Mouse (Mus musculus): ENCODE measurements around the gene Adap2. TPM values are rescaled to one million over a fixed set of nuclear protein-coding genes. Genes with fewer than 3 reads are reported as not detected.
A peak's percentile ranks its signal among the peaks of the same experiment; 100 is the strongest.

The Adap2 gene
- polyA plus RNA-seq, 1 experiment from 2014 or later, result 3.2 TPM

DNA sequence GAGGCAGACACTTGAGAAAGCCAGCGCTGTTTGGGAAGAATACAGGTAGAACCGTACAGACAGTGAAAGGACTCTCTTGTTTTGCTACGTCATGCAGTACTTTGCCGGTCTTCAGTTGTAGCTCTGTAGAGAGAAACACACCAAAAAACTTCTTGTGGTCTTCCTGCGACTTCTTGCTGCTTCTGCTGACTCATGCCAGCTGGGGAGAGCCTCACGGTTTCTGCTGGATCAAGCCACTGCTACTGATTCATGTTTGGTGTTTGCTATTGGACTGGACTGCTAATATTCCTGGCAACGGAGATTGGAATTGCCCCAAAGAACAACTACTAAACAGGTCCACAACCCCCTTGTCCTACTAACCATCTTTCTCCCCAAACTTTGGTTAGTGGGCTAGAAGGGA is 42.4 kb downstream of the Adap2 start:
- H3K4me3 ChIP-seq (replicated peaks; ENCODE audit: low read depth, low read length), result no peak overlapping the region
- H3K4me2 ChIP-seq (ENCODE audit: low read length), result no peak overlapping the region
- no peak overlapping the region for H3K9ac ChIP-seq (replicated peaks; ENCODE audit: low read length)
- no peak overlapping the region for H3K27ac ChIP-seq (replicated peaks; ENCODE audit: low read depth, low read length)
- 90% methylated on average over 7 of the region's 7 CpGs for WGBS
- DNase-seq (no peak), ATAC-seq (ENCODE audit: low FRiP score, low TSS enrichment) (no peak)
- no peaks in the 10 kb centered on the region for H3K36me3 ChIP-seq (ENCODE audit: control insufficient read depth, insufficient read depth, low read length)
- H3K9me3 ChIP-seq (ENCODE audit: control insufficient read depth, low read length), result no peaks in the 10 kb centered on the region
- H3K27me3 ChIP-seq (ENCODE audit: control insufficient read depth, insufficient read depth, low read length), result no peaks in the 10 kb centered on the region
- no peaks in the 10 kb centered on the region for H3K4me1 ChIP-seq (ENCODE audit: control insufficient read depth, insufficient read depth, low read length)

GRCm38 (mm10) chr11:80199316-80199715 is 45.4 kb downstream of the Adap2 start:
- no peaks in the 10 kb centered on the region for H3K36me3 ChIP-seq (ENCODE audit: control insufficient read depth, insufficient read depth, low read length)
- H3K9ac ChIP-seq (replicated peaks; ENCODE audit: low read length), result no peak overlapping the region
- H3K4me1 ChIP-seq (ENCODE audit: control insufficient read depth, insufficient read depth, low read length), result no peaks in the 10 kb centered on the region
- no peak for DNase-seq
- no peak overlapping the region for H3K4me2 ChIP-seq (ENCODE audit: low read length)
- H3K27ac ChIP-seq (replicated peaks; ENCODE audit: low read depth, low read length), result no peak overlapping the region
- no peaks in the 10 kb centered on the region for H3K27me3 ChIP-seq (ENCODE audit: control insufficient read depth, insufficient read depth, low read length)
- no peak overlapping the region for H3K4me3 ChIP-seq (replicated peaks; ENCODE audit: low read depth, low read length)
- no peaks in the 10 kb centered on the region for H3K9me3 ChIP-seq (ENCODE audit: control insufficient read depth, low read length)
- WGBS, result 94% methylated on average over 3 of the region's 3 CpGs
- ATAC-seq (ENCODE audit: low FRiP score, low TSS enrichment), result no peak

DNA sequence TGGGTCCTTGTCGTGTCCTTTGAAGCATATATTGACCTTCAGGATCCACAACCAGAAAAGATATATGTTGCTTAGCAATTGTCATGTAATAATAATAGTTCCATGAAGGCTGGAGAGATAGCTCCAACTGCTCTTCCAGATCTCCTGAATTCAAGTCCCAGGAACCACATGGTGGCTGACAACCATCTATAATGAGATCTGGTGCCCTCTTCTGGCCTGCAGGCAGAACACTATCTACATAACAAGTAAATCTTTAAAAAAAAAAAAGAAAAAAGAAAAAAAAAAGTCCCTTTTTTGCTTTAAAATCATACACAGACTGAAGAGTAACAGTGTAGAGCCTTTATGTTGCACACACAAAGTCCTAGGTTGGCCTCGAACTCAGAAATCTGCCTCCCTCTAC is 45.9 kb downstream of the Adap2 start:
- Histone ChIP-seq H3K4me2 (ENCODE audit: low read length) (no peak overlapping the region), H3K27ac (replicated peaks; ENCODE audit: low read depth, low read length) (no peak overlapping the region), H3K36me3 (ENCODE audit: control insufficient read depth, insufficient read depth, low read length) (no peaks in the 10 kb centered on the region), H3K4me1 (ENCODE audit: control insufficient read depth, insufficient read depth, low read length) (no peaks in the 10 kb centered on the region), H3K27me3 (ENCODE audit: control insufficient read depth, insufficient read depth, low read length) (no peaks in the 10 kb centered on the region), H3K9ac (replicated peaks; ENCODE audit: low read length) (no peak overlapping the region), H3K9me3 (ENCODE audit: control insufficient read depth, low read length) (no peaks in the 10 kb centered on the region), H3K4me3 (replicated peaks; ENCODE audit: low read depth, low read length) (no peak overlapping the region)
- 96% methylated on average over 2 of the region's 2 CpGs for WGBS
- no peak for ATAC-seq (ENCODE audit: low FRiP score, low TSS enrichment)
- no peak for DNase-seq

DNA sequence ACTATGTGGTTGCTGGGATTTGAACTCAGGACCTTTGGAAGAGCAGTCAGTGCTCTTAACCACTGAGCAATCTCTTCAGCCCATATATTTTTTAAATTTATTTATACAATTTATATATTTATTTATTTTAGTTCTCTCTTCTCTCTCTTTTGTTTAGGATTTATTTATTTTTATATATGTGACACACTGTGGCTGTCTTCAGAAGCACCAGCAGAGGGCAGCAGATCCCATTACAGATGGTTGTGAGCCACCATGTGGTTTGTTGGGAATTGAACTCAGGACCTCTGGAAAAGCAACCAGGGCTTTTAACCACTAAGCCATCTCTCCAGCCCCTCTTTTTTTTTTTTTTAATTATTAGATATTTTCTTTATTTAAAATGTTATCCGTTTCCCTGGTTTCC is 46.4 kb downstream of the Adap2 start:
- Histone ChIP-seq H3K27me3 (ENCODE audit: control insufficient read depth, insufficient read depth, low read length) (no peaks in the 10 kb centered on the region), H3K27ac (replicated peaks; ENCODE audit: low read depth, low read length) (no peak overlapping the region), H3K9me3 (ENCODE audit: control insufficient read depth, low read length) (no peaks in the 10 kb centered on the region), H3K36me3 (ENCODE audit: control insufficient read depth, insufficient read depth, low read length) (no peaks in the 10 kb centered on the region), H3K4me1 (ENCODE audit: control insufficient read depth, insufficient read depth, low read length) (no peaks in the 10 kb centered on the region), H3K4me3 (replicated peaks; ENCODE audit: low read depth, low read length) (no peak overlapping the region), H3K4me2 (ENCODE audit: low read length) (no peak overlapping the region), H3K9ac (replicated peaks; ENCODE audit: low read length) (no peak overlapping the region)
- ATAC-seq (ENCODE audit: low FRiP score, low TSS enrichment) (no peak), DNase-seq (peak; percentile 16)
- 78% methylated on average over 1 of the region's 1 CpGs for WGBS

GRCm38 (mm10) chr11:80202296-80202695 is 48.4 kb downstream of the Adap2 start:
- ATAC-seq (ENCODE audit: low FRiP score, low TSS enrichment) (no peak), DNase-seq (no peak)
- Histone ChIP-seq H3K27me3 (ENCODE audit: control insufficient read depth, insufficient read depth, low read length) (no peaks in the 10 kb centered on the region), H3K4me3 (replicated peaks; ENCODE audit: low read depth, low read length) (no peak overlapping the region), H3K4me2 (ENCODE audit: low read length) (no peak overlapping the region), H3K36me3 (ENCODE audit: control insufficient read depth, insufficient read depth, low read length) (no peaks in the 10 kb centered on the region), H3K9ac (replicated peaks; ENCODE audit: low read length) (no peak overlapping the region), H3K9me3 (ENCODE audit: control insufficient read depth, low read length) (no peaks in the 10 kb centered on the region), H3K4me1 (ENCODE audit: control insufficient read depth, insufficient read depth, low read length) (no peaks in the 10 kb centered on the region), H3K27ac (replicated peaks; ENCODE audit: low read depth, low read length) (no peak overlapping the region)
- 83% methylated on average over 6 of the region's 6 CpGs for WGBS

DNA sequence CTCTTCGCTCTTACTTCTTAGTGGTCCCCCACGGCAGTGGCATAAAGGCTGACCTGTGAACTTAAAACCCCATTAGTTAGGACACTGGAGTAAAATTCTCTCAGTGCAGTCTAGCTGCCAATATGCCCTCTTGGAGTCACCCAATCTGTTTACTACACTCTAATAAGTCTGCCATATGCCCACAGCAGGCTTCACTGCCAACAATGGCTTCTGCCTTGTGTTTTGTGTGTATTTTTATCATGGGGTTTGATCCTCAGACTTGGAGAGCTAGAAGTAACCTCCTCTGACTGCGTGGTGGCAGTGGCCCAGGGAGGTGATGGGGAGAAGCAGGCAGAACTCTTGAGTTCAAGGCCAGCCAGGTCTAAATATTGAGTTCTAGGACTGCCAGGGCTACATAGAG is 50.1 kb downstream of the Adap2 start:
- 81% methylated on average over 3 of the region's 3 CpGs for WGBS
- Histone ChIP-seq H3K27ac (replicated peaks; ENCODE audit: low read depth, low read length) (no peak overlapping the region), H3K4me2 (ENCODE audit: low read length) (no peak overlapping the region), H3K27me3 (ENCODE audit: control insufficient read depth, insufficient read depth, low read length) (no peaks in the 10 kb centered on the region), H3K4me3 (replicated peaks; ENCODE audit: low read depth, low read length) (no peak overlapping the region), H3K9me3 (ENCODE audit: control insufficient read depth, low read length) (no peaks in the 10 kb centered on the region), H3K9ac (replicated peaks; ENCODE audit: low read length) (no peak overlapping the region), H3K4me1 (ENCODE audit: control insufficient read depth, insufficient read depth, low read length) (no peaks in the 10 kb centered on the region), H3K36me3 (ENCODE audit: control insufficient read depth, insufficient read depth, low read length) (no peaks in the 10 kb centered on the region)
- DNase-seq (no peak), ATAC-seq (ENCODE audit: low FRiP score, low TSS enrichment) (no peak)

GRCm38 (mm10) chr11:80204941-80205340 is 51.0 kb downstream of the Adap2 start:
- Histone ChIP-seq H3K4me2 (ENCODE audit: low read length) (no peak overlapping the region), H3K36me3 (ENCODE audit: control insufficient read depth, insufficient read depth, low read length) (no peaks in the 10 kb centered on the region), H3K27me3 (ENCODE audit: control insufficient read depth, insufficient read depth, low read length) (no peaks in the 10 kb centered on the region), H3K27ac (replicated peaks; ENCODE audit: low read depth, low read length) (no peak overlapping the region), H3K9me3 (ENCODE audit: control insufficient read depth, low read length) (no peaks in the 10 kb centered on the region), H3K4me1 (ENCODE audit: control insufficient read depth, insufficient read depth, low read length) (peaks cover 2% of the 10 kb centered on the region), H3K4me3 (replicated peaks; ENCODE audit: low read depth, low read length) (no peak overlapping the region), H3K9ac (replicated peaks; ENCODE audit: low read length) (no peak overlapping the region)
- DNase-seq (no peak), ATAC-seq (ENCODE audit: low FRiP score, low TSS enrichment) (no peak)
- 59% methylated on average over 5 of the region's 5 CpGs for WGBS

DNA sequence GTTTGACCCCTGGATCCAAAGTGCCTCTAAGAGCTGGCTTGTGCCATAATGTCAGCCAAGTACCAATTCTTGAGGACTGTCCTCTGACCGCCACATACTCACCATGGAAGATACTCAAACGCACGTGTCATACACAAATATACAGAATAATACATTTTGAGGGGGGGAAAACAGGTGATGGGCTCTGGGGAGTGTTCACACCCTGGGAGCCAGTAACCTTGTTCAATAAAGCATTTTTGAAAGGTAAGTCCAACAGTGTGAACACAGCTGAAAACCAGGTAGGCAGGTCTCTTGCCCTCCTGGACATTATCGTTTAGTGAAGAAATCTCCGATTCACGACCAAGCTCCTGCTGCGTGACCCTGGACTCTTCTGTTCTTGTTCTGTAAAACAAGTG is 54.6 kb downstream of the Adap2 start:
- Histone ChIP-seq H3K4me3 (replicated peaks; ENCODE audit: low read depth, low read length) (peak overlapping the region; percentile 94), H3K4me2 (ENCODE audit: low read length) (0 out of 2 replicates have a peak overlapping the region, but pooled peaks have one; percentile 17), H3K9ac (replicated peaks; ENCODE audit: low read length) (no peak overlapping the region), H3K27me3 (ENCODE audit: control insufficient read depth, insufficient read depth, low read length) (no peaks in the 10 kb centered on the region), H3K4me1 (ENCODE audit: control insufficient read depth, insufficient read depth, low read length) (peaks cover 8% of the 10 kb centered on the region), H3K36me3 (ENCODE audit: control insufficient read depth, insufficient read depth, low read length) (no peaks in the 10 kb centered on the region), H3K9me3 (ENCODE audit: control insufficient read depth, low read length) (no peaks in the 10 kb centered on the region), H3K27ac (replicated peaks; ENCODE audit: low read depth, low read length) (peak overlapping the region; percentile 92; the same call in 1 of the 2 replicates)
- 35% methylated on average over 7 of the region's 7 CpGs for WGBS
- ATAC-seq (ENCODE audit: low FRiP score, low TSS enrichment) (peak; percentile 17; the same call in 1 of the 2 replicates), DNase-seq (no peak)

GRCm38 (mm10) chr11:80208860-80209800 is 55.2 kb downstream of the Adap2 start, which contains the start of gene Rhot1:
Gene Rhot1 (plus strand): TSS chr11:80209019.
- H3K9ac ChIP-seq (replicated peaks; ENCODE audit: low read length), result peak within 1 kb of the TSS; percentile 95
- H3K9me3 ChIP-seq (ENCODE audit: control insufficient read depth, low read length), result no peaks in the 10 kb centered on the region
- under 1% methylated on average over 78 of the region's 78 CpGs for WGBS
- peaks cover 5% of the 10 kb centered on the region; the same call in 1 of the 2 replicates for H3K36me3 ChIP-seq (ENCODE audit: control insufficient read depth, insufficient read depth, low read length)
- H3K27ac ChIP-seq (replicated peaks; ENCODE audit: low read depth, low read length), result peak within 1 kb of the TSS; percentile 92
- H3K4me3 ChIP-seq (replicated peaks; ENCODE audit: low read depth, low read length), result peak within 1 kb of the TSS; percentile 94
- H3K4me1 ChIP-seq (ENCODE audit: control insufficient read depth, insufficient read depth, low read length), result peaks cover 8% of the 10 kb centered on the region
- H3K27me3 ChIP-seq (ENCODE audit: control insufficient read depth, insufficient read depth, low read length), result no peaks in the 10 kb centered on the region
- DNase-seq (peak; percentile 98), ATAC-seq (ENCODE audit: low FRiP score, low TSS enrichment) (peak; percentile 91)
- H3K4me2 ChIP-seq (ENCODE audit: low read length), result peak within 1 kb of the TSS; percentile 64

Data from midbrain, embryonic 14.5 days (tissue).